Mouse (Mus musculus) MN1 (cell line): ENCODE data around the gene P2rx6.

Experiments
- DNase-seq: peaks from one replicate; pipeline ENCODE4 v3.0.0-alpha.2; 2016; ENCODE audit warnings: low spot score

P2rx6 gene

GRCm38 (mm10) chr16:17626269-17626555 lies 64.5 kb downstream of the P2rx6 start:
- no peak for DNase-seq
